Mouse (Mus musculus): ENCODE data around the gene Pglyrp2. TPM values are rescaled to one million over a fixed set of nuclear protein-coding genes. Genes with fewer than 3 reads are reported as not detected.

The Pglyrp2 gene
- total RNA-seq, 2 experiments from 2014 or later: not detected

Small RNA genes within 50 kb of the gene (microRNA-seq; reads per million reads assigned to microRNA genes)
- 0 reads per million in 2 experiments for gene Gm22201

Other genes with a start within 250 kb of the Pglyrp2 start
- under 1 TPM; 0.23 to 0.75 TPM for gene Ephx3, start 234.6 kb downstream of the Pglyrp2 start, total RNA-seq (2021)
- gene Brd4, start 139.4 kb downstream of the Pglyrp2 start, total RNA-seq (2021): 100 to 1,000 TPM; 107 to 127 TPM
- gene Akap8, start 102.9 kb downstream of the Pglyrp2 start, total RNA-seq (2021): 100 to 1,000 TPM in 1 of 2 experiments, 10 to 100 TPM in 1; 89.0 to 107 TPM
- gene Akap8l, start 73.6 kb downstream of the Pglyrp2 start, total RNA-seq (2021): 100 to 1,000 TPM; 203 to 228 TPM
- 10 to 100 TPM; 48.8 to 49.4 TPM for gene Wiz, start 34.7 kb downstream of the Pglyrp2 start, total RNA-seq (2021)
- gene Rasal3, start 20.6 kb downstream of the Pglyrp2 start, total RNA-seq (2021): 1 to 10 TPM; 2.8 to 3.6 TPM
- not detected for gene Cyp4f39, start 28.6 kb upstream of the Pglyrp2 start, total RNA-seq (2021)
- gene Cyp4f17, start 81.9 kb upstream of the Pglyrp2 start, total RNA-seq (2021): 1 to 10 TPM; 4.6 to 5.0 TPM
- 1 to 10 TPM; 5.6 to 6.0 TPM for gene Cyp4f16, start 112.4 kb upstream of the Pglyrp2 start, total RNA-seq (2021)
- not detected for gene Cyp4f37, start 197.1 kb upstream of the Pglyrp2 start, total RNA-seq (2021)
- not detected for gene Cyp4f40, start 234.7 kb upstream of the Pglyrp2 start, total RNA-seq (2021)